Mouse (Mus musculus) erythroblast, adult 5-6 weeks (primary cell): ENCODE measurements around the gene Wfikkn1. TPM values are rescaled to one million over a fixed set of nuclear protein-coding genes. Genes with fewer than 3 reads are reported as not detected.

Experiments used
- ATAC-seq: replicated peaks from 2 replicates; pipeline ENCODE4 v1.8.0; 2016; ENCODE audit warnings: moderate number of reproducible peaks, mild to moderate bottlenecking, moderate TSS enrichment, inconsistent platforms; ENCODE audit not compliant: poor library complexity, low FRiP score, severe bottlenecking
- total RNA-seq, 2 experiments: library from RNA; stranded (forward) in 1 of 2; stranded (reverse) in 1 of 2; fragments of 150-400 nt in 1 of 2; fragments of 200-764, 138-1000 nt in 1 of 2; gene quantifications; 2 replicates each; pipeline versions ENCODE4 v1.2.3 to v1.2.4; 2015 to 2017; ENCODE audit warnings: low replicate concordance in 2 of 2

The Wfikkn1 gene
- total RNA-seq, 2 experiments from 2014 or later, result 1.0 TPM; not detected in 1

- ATAC-seq, result no peak
These were observed 6.8 kb upstream of the Wfikkn1 start for GRCm38 (mm10) chr17:25887467-25887866.

GRCm38 (mm10) chr17:25886806-25887205, 6.1 kb upstream of the Wfikkn1 start:
- no peak for ATAC-seq

DNA sequence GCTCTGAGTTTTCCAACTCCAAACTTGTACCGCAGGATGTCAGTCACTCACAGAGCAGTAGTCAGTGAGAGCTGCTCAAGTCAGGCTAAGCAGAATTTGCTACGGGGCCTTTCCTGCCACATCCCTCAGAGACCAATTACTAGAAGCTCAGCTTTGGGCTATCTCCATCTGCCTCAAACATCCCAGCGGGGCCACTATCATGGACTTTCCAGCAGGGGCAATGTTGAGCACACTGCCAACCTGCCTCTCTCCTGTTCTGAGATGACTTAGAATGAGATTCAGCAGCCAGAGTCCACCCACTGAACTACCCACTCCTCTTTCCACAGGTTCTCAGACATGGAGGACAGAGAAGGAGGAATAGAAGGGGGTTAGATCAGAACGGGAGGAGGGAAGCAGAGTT, 5.0 kb upstream of the Wfikkn1 start:
- peak; percentile 60; the same call in 1 of the 2 replicates for ATAC-seq

GRCm38 (mm10) chr17:25883824-25884223, 3.2 kb upstream of the Wfikkn1 start:
- ATAC-seq, result no peak

- ATAC-seq, result no peak
These were observed 2.6 kb upstream of the Wfikkn1 start for GRCm38 (mm10) chr17:25883268-25883667.

GRCm38 (mm10) chr17:25882306-25882705, 1.6 kb upstream of the Wfikkn1 start:
- no peak for ATAC-seq

DNA sequence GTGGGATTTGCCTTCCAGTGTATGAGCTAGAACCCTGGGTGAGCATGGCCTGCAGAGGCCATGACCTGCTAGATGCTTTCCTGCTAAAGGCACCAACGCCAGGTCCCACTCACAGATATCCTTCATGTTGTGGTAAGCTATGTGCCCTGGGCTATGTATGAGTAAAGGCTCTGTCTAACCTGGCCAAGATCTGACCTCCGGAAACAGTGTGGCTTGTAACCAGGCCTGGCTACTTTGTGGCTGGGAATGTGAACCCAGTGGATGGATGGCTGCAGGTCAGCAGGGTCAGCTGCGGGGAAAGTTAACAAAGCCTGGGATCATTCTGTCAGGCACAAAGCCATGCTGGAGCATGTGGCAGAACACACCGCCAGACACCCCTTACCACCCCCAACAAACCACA, 1.0 kb upstream of the Wfikkn1 start:
- ATAC-seq, result no peak

DNA sequence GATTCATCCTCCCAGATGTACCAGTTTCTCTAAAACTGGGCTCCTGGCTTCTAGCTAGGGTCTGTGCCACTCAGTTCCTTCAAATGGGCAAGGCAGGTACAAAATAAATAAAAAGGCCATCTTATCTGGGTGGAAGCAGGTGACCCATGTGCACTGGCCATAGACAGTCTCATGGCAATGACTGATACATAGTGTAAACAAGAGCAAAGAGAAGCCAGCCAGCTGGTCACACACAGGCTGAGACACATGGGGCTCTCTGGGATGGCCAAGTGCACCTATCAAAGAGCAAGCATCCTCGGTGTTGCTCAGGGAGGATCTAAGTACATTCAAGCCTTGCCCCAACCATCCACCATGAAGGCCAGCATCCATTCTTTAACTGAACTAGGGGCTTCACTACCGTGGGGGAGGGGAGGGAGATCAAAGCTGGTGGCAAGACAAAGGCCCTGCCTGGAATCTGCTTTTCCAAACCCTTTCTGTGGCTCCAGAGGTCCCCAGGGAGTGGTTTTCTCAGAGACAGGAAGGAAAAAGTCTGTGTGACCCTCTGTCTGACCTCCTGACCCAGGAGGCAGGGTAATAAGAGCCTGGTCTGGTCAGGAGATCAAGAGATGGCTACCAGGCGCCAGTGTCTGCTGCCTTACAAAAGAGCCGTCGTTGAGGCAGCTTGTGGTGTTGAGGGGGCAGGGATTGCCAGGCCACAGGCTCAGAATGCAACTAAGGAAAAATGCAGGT, 419 bp upstream of the Wfikkn1 start:
- no peak for ATAC-seq

GRCm38 (mm10) chr17:25879750-25880149, 908 bp downstream of the Wfikkn1 start:
- no peak for ATAC-seq

GRCm38 (mm10) chr17:25879261-25879660, 1.4 kb downstream of the Wfikkn1 start:
- ATAC-seq, result no peak

DNA sequence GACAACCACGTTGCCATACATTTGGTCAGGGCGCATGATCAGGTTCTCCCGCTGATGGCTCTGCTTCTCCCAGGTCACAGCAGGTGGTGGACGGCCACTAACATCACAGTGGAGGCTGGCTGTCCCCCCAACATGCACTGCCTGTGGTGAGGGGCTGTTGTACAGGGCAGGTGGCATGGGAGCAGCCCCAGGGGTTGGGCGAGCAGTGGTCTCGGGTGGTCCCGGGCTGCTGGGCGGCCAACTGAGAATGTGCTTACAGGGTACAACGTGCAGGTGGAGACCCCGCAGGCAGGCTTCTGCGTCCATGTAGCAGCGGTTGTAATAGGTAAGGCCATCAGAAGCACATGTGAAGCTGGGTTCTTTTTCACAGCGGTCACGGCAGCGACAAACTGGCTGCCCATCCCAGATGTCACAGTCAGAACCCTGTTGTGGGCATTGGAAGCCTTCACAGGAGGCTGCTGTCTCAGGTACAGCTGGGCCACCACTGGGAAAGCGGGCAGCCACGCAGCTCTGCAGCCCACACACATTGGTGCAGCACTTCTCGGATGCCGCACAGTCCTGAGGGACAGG, 2.0 kb downstream of the Wfikkn1 start:
- ATAC-seq, result no peak

- ATAC-seq, result no peak
These were observed 2.7 kb downstream of the Wfikkn1 start for GRCm38 (mm10) chr17:25877741-25878610.

DNA sequence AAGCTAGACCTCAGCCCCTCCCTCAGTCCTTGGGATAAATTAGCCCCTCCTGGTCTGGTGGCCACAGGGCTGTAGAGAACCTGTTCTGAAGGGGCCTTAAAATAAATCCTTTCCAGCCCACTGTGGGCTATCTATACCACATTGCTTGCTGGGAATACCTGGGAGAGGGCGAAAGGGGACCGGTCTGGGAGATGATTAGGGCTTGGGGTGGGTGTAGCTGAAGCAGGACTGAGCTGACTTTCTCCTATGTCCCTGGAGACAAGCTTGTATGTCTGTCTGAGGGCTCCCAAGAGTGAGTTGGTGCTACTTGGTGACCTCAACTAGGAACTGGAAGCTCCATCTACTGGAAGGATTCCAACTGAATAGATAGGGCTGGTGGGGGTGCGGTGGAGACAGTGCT, 3.6 kb downstream of the Wfikkn1 start:
- ATAC-seq, result no peak

DNA sequence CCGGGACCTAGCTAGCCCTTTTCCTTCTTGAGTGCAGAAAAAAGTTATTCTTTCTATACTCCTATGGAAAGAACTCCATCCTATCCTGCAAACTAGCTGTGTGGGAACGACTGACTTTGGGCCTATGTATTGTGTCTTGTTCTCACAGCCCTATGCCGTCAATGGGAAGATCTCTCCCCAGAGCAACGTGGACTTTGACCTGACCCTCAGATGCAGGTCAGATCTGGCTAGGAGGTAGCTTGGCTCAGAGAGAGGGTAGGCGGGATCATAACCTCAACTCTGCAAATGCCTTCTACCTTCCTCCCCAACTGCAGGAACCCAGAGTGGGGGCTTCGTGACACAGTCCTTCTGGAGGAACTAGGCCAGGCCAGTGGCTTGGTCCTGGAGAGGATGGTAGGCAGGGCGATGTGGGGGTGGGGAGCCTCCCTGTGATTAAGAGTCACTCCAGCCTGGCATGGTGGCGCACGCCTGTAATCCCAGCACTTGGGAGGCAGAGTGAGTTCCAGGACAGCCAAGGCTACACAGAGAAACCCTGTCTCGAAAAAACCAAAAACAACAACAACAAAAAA, 4.2 kb downstream of the Wfikkn1 start:
- no peak for ATAC-seq

GRCm38 (mm10) chr17:25875171-25876136, 5.2 kb downstream of the Wfikkn1 start:
- ATAC-seq, result peak; percentile 84

DNA sequence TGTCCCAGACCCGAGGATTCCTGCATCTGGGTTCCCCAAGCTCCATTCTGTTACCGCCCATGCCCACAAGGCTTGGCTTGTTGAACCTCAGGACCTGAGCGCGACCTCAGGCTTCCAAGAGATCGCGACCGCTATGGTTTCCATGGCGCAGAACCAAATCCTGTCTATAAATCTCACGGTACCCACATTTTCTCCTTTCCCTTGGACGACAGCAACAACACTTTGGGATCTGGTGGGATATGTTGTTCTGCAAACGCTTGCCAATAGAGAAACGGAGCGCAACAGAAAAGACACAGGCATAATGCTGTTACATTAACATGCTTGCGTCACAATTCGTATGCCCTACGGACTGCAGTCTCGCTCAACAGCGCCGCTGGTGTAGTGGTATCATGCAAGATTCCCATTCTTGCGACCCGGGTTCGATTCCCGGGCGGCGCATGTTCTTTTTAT, 5.9 kb downstream of the Wfikkn1 start, which contains the start of gene Mettl26:
Gene Mettl26, plus strand, starts transcription at position 354 of the 450 bp plus-strand sequence.
- ATAC-seq, result peak; percentile 71

DNA sequence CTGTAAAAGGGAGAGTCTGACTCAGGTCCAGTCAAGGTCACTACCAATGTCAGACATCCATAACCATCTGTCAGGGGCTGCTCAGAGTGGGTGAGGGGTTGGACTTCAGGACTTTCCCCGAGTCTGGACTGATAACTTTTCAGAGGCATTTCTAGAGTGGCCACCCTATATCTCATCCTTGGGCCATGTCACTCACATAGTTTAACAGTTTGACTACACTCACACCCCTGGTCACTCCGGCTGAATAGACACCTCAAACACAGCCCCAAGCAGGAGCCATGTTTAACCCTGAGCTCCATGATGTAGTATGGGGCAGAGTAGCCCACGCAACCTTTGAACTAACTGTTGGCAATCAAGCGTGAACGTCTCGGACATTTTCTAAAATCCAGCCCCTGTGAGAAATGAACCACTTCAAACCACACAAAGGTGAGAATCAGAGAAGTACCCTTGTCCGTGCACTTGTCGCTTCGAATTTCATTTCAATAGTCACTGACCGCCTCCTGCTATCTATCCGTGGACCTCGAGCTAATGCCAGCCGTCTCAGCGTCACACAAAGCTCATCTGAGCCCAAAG, 6.4 kb downstream of the Wfikkn1 start:
- no peak for ATAC-seq

DNA sequence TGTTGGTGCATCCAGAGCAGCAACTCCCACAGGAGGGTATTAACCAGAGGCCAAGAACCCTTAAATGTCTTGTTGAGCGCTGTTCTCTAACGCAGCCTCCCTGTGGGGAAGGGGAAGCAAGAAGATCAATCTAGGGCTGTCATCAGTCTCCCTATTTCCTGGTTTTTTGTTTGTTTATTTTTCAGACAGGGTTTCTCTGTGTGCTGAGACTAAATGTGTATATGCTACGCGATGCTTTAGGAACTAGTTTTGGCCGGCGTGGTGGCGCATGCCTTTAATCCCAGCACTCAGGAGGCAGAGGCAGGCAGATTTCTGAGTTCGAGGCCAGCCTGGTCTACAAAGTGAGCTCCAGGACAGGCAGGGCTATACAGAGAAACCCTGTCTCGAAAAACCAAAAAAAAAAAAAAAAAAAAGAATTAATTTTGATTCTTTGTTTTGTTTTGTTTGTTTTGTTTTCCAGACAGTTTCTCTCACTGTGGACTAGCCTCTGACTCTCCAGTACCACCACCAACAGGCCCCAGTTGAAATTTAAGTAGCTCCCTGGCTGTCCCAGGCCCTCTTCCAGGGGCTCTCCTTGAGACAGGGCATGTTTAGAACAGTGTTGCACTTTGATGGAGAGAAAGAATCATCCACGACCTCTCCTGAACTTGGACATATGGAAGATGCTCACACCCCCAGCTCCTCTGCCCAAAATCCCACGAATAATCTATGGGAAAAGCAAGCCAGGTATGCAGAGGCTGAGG, 7.1 kb downstream of the Wfikkn1 start:
- no peak for ATAC-seq
